Mouse (Mus musculus): ENCODE results near the gene Myo1h.

Gene Myo1h

DNA sequence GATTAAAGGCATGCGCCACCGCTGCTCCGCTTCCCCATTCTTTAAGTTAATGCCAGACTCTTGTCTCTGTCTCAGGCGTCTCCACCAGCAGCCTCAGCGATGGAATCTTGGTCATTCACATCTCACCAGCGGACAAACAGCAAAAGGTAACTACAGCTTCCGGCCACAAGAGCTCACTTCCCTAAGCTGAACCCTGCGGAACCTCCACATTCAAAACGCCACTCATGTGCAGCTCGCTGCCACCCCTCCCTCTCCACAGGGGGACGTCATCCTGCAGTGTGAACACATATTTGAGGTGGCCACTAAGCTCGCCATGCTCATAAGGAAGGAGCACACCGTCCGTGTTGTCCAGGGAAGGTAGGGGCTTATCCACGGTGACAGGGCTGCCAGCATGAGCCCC lies 72.0 kb downstream of the Myo1h start:
- no peak for DNase-seq (ENCODE audit: low read depth)

DNA sequence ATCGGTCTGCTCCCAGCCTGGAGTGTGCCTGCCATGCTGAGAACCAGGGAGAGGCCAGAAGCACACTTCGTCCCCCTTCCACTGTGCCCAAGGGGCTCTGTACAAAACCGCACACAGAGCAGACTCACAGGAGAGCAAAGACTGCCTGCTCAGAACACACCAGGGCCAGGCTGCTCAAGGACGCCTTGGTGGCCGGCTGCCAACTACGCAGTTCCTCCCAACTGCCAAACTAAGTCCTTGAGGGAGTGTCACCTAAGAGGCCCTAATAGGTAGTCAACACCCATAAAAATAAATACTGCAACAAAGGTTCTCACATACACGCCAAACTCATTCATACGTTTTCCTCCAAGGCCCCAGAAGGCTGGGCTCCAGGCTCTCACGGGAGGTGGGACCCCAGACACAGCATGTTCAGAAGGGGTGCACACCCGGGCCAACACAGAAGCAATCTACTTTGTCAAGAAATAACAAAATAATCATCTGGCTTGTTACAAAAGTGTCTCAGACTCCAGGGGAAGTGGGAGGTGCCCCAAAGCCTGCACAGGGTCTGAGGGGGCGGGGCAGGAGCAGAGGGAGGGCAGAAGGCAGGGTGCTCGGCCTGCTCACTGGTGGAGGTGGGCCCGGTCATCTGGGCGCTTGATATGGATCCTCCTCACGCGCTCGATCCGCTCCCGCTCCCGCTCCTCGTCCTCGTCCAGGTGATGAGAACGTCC lies 76.2 kb downstream of the Myo1h start:
- no peak for DNase-seq (ENCODE audit: low read depth)

DNA sequence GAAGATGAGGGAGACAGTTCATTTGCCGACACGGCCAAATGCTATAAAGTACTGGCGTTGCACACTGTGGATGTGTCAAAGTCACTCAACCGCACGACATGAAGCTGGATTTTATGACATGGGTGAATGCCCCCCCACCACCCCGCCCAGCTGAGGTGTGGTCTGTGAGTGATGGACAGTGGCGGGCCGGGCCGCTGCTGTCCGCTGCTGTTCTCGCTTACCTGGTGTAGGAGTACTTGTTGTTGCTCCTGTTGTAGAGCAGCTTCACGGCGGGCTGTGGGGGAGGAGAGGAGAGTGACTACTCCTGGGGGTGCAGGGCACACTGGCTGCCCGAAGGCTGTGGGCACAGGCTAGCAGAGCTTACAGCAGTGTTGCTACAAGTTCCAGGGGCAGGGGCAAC lies 79.2 kb downstream of the Myo1h start:
- no peak for DNase-seq (ENCODE audit: low read depth)

DNA sequence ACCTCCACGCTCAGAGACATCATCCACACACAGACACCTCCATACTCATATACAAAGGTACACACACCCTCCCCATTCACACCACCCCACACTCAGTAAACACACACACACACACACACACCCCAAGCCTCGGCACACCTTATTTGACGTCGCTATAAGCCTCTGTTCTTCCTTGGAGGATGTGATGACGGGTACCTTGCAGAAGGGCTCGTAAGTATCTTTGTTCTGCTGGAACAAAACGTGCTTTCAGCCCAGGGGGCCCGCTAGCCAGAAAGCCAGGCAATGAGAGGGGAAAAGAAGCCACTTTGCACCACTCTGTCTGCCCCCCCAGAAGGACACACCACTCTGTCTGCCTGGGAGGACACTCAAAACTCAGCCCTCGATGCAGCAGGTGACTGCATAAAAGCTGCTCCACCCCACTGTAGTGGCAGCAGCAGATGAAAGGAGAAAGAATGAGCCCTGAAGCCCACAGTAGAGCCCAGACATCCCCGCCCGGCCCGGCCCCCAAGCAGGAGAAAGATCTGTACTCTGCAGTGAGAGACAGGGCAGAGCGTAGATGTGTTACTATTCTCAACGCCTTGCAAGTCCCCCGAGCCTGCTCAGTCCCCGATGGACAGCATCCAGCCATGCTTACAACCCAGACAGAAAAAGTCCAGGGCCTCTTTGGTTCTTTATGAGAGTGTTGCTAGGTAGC lies 80.0 kb downstream of the Myo1h start:
- no peak for DNase-seq (ENCODE audit: low read depth)

DNA sequence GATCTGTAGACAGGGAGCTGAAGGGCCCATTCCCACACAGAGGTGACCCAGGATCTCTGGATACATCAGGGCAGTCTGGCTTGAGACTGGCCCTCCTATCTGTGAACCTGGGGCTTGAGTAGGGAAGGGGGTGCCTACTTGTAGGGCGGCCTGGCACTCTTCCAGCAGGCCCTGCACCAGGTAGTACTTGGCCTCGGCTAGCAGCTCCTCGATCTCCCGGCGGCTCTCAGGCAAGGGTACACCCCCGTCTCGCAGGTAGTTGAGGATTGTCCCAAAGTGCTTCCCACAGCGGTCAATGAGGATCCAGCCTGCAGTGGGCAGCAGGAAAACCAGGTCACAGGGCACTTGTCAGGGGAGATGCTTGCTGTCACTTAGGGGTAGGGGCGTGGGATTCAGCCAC lies 81.0 kb downstream of the Myo1h start:
- no peak for DNase-seq (ENCODE audit: low read depth)

DNA sequence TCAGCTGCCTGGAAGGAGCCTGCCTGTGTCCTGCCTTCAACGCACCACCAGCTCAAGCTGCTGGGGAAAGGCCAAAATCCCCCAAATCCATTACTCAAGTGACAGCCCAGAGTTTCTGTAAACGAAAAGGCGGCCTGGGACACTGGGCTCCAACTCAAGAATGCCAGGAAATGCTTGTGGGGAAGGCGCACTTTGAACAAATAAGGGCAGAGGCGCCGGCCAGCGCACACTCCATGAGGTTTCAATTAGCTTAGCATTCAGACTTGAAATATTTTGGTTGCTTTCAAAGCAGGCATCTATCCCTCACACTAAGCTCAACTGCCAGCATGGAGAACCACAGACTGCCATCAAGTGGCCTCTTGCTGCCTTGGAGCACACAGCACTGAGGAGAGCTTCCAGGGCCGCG lies 81.4 kb downstream of the Myo1h start:
- DNase-seq (ENCODE audit: low read depth), result no peak

DNA sequence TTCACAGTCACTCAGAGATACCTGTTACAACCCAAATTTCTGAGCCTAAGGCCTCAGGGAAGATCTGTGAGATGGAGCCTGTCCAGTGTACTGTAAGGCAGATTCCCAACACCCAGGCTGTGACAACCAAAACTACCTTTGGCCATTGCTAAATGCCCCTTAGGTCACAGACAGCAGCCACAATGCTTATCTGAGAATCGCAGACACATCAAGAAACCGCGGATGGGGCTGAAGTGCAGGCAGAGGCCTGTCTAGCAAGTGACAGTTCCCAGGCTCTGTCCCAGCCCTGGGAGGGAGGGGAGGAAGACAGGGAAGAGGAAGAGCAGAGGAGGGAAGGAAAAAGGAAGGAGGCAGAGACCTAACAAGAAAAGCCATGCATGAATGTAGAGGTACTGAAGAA lies 82.4 kb downstream of the Myo1h start:
- DNase-seq (ENCODE audit: low read depth), result no peak

DNA sequence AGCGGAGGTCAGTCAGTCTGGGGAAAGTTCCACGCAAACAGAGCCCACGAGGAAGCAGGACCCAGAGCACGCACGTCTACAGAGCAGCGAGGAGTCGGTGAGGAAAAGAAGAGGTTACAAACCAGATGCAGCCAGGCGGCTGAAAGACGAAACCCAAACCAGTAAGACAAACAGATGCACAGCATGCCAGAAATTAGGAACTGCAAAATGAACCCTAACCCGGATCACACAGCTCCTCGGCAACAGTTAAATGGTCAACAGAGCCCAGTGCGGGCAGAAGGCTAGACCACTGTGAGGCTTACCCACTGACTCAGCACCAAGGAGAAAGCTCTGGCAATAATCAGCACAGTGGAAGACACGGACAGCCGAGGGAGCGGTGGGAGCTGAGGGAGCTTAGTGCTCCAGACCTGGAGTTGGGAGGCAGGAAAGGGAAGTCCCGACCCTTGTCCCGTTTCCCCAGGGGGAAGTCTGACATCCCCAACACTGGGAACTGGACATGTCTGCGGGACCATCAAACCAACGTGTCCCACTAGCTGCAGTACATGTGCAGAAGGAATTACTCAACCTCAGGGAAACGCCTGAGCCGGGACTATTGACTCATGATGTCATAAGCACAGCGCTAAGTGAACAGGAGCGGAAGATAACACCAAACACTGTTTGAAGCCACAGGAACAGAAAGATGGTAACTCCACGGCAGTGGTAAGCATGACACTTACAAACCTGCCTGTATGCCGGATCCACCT lies 82.9 kb downstream of the Myo1h start:
- no peak for DNase-seq (ENCODE audit: low read depth)

DNA sequence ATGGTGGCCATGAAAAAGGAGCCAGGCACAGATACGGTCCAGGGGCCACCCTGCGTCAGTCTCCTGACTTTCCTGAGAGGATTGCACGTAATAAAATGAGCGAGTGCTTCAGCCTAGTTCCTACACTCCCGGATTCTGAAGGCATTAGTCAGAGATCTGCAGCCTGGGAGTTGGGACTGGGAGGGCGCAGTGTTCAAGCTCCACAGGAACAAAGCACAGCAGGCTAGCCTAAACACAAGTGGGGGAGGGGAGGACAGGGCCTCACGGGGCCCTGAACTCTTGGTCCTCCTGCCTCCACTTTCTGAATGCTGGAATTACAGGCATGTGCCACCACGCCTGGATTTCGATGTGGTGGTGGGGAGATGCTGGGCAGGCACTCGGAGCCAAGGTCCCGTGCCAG lies 83.6 kb downstream of the Myo1h start:
- DNase-seq (ENCODE audit: low read depth), result no peak

DNA sequence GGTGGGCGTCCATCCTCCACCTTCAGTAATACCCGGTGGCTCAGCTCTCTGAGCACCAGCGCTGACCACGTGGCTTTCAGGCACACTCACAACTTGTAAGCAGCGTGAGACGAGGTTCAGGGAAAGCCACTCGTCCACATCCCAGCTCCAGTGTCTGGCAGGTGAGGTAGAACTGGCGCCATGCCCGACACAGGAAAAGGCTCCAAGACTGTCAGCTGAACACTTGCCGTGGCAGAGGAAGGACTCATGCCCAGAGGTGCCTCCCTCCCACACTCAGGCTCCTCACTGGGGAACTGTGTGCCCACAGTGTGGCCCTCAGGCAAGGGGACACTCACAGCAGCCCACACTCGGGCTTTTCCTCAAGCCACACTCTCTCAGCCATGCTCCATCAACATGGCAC lies 84.2 kb downstream of the Myo1h start:
- no peak for DNase-seq (ENCODE audit: low read depth)

DNA sequence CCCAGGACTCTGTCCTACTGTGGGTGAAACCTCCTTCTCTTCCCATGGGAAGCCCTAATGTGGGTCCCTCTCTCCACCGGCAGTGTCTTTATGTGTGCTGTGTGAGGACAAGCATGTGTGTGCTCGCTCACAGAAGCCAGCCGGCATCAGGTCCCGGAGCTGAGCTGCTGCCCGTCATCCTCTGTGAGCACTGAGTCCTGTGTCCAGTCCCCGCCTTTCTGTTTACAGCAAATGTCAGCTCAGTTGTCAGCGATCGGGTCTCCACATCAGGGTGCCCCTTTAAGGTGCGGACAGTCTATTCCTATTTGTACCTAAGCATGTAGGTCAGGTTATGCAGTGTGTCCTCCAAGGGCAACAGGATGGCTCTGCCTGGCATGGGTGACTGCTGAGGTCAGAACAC lies 84.6 kb downstream of the Myo1h start:
- no peak for DNase-seq (ENCODE audit: low read depth)

DNA sequence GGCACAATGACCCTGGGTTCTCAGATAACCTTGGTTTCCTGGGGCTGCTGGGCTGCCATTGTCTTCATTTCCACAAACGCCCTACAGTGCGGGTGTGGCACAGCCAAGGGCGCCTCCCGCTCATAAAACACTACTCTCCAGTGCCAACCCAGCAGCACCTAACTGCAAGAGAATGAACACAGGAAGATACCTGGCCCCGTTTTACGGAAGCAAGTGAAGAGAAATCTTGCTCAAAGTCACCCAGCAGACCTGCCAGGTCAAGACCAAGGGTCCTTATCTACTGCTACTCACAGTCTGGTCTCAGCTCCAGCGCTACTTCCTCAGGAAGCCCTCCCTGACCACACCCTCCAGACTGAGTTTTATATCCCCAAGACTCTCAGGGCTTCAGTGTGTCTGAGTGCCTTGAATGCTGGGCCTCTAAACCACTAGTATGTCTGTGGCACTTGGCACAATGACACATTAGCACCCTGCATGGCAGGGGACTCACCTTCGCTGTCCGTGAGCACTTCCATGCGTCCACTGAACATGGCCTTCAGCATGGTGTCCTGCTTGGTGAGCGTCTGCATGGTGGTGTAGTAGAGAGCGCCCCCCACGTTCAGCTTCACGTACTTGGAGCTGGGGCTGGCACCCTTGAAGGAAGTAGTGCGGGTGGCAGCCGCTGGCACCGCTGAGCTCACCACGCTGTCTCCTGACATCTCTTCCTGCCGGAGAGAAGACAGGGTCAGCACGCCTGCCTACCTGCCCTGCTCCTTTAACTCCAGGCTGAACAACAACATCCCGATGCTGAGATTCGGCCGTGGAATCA lies 85.6 kb downstream of the Myo1h start:
- no peak for DNase-seq (ENCODE audit: low read depth)

DNA sequence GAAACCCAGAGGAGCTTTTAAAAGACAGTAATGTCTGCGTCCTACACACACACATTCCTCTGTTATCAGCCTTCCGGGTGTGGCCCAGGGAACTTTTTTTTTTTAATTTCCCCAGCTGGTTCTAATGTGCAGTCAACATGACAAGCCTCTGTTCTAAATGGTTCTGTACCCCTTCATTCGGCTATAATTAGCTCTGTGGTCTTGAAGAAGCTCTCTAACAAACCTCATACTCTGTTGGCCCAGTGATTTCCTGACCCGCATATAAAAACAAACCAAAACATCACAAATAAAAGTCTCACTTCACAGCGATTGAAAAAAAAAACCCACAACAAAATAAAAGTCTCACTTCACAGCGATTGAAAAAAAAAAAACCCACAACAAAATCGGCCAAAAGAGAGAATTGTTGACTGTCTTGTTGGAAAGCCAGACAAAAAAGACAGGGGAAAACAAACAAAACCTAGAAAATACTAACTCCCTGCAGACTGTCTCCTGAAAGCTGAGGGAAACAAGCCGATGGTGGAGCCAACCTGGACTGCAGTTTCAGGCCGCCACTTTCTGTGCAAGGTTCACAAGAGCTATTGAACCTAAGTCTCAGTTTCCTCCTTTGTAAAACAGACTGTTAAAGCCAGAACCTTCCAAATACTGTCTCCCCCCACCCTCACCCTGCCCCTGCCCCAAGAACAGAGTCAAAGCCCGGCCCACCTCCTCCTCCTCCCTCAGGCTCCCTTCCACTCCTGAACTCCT lies 89.4 kb downstream of the Myo1h start:
- DNase-seq (ENCODE audit: low read depth), result no peak

DNA sequence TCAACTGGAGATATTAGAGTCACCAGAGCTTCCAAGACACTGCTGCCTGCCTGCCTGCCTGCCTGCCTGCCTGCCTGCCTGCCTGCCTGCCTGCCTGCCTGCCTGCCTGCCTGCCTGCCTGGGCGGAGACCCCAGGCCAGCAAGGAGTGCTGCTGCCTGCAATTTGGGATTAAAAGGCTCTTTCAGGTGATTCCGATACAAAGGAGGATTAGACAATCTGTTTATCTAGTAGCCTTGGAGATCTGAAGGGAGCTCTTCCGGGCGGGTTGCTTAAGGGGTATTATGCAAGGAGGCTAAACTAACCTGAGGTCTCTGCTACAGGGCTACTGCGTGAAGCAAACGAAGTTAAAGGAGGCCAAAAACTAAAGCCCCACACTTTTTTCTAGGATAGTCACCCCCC lies 90.0 kb downstream of the Myo1h start:
- DNase-seq (ENCODE audit: low read depth), result no peak

DNA sequence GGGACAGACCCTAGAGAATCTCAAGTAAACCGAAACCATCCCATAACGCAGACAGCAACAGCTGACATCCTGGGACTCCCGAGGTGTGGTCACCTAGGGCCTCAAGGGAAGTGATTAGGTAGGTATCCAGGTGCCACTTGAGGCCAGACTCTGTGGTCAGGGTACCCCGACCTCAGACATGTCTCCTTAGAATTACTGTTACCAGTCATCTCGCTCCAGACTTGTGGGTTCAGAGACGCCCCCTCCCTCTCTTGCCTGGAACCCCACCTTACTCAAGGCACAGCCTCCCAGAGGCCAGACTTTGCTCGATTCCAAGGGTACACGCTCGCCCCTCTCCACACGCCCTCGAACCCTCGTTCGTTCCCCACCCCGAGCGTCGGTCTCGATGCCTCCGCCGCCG lies 90.8 kb downstream of the Myo1h start:
- no peak for DNase-seq (ENCODE audit: low read depth)

DNA sequence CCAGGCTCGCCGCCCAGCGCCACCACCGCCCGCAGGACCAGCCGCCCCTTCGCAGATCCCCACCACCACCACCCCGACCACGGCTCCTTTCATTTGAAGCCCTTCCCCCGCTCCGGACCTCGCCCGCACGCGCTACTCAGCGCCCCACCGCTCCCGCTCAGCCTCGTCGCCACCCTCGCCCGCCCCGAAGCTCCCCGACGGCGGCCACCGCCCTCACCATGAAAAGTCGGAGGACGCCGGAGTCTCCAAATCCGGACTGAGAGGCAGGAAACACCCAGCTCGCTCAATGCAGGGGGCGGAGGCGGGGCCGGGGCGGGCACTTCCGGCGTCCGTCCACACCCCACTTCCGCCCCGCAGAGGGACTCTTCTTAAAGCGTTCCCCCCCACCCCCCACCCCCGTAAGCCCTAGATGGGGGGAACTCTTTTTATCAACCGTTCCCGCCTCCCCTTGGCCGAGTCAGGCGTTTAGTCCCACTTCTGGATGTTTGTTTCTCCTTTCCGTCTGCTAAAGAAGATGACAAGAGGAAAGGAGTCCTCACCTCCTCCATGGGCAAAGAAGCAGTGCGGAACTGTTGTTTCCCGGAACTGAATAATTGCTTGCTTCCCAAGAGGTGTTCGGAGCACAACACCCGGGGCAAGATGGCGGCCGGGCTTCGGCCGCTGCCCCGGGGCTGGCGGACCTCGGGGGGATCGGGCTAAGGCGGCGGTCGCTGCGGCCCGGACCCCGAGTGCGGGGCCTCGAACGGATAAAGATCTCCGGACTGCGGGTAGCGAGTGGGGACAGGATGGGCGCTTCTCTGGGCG lies 91.4 kb downstream of the Myo1h start, which contains the start of the genes Kctd10 and Ube3b:
Kctd10 (minus strand) TSS at position 300 of the 804 bp plus-strand sequence.
Ube3b (plus strand) TSS at position 399 of the 804 bp plus-strand sequence.
- DNase-seq (ENCODE audit: low read depth), result peak; percentile 83

DNA sequence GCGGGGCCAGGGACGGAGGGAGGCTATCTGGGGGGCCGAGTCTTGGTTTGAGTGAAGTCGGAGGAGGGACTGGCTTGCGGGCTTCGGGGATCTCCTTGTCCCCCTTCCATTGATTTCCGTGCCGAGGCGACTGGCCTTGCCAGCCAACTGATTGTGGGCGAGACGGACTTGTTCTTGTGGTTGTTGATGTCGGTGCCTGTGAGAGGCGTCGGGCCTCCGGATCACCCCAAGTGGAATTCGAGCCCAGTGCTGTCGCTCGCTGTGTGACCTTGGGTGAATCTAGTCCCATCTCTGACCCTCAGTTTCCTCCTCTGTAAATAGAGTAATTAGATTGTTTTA lies 92.0 kb downstream of the Myo1h start:
- DNase-seq (ENCODE audit: low read depth), result no peak

DNA sequence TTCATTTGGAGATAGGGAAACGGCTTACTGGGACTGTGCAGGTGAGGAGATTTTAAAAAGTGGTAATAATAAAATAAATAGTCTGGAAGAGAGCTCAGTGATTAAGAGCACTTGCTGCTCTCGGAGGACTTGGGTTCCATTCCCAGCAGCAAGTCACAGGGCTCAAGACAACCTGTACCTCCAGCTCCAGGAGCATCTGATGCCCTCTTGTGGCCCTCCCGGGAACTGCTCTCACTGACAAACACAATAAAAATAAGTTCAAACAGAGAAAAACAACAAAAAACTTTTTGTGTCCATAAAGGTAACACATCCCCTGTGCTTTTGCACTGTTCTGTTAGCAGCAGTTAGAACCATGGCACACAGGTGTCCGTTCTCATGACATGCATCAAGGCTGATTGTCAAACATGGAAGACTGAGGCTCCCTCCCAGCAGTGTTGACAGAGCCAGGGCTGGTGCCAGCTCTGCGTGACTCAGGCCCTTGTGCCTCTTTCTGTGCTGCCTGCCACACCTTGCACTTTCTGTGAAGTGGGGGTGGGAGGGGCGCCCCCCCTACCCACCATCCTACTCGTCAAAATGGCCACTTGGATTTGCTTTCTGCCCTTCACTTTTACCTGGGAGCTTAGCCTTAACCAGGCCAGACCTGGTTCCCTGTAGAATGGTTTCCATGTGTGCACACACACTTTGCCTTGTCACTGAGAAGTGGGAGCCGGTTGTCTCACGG lies 94.4 kb downstream of the Myo1h start:
- DNase-seq (ENCODE audit: low read depth), result no peak

DNA sequence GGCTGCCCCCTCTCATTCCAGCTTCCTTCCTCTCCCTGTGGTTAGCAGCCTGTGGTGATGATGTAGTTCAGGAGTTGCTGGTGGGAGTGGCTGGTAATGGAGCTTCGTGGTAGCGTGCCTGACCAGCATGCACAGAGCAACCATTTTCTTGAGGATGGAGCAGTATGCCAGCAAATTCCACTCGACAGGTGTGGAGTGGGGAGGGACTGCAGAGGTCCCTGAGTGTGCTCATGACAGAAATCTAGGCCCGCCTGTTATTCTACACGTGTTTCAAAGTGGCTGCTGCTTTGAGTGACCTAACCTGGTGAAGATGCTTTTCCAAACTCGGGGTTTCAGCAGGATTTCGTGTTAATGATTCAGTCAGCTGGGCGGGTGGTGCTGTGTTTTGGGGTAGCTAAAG lies 95.5 kb downstream of the Myo1h start:
- no peak for DNase-seq (ENCODE audit: low read depth)

DNA sequence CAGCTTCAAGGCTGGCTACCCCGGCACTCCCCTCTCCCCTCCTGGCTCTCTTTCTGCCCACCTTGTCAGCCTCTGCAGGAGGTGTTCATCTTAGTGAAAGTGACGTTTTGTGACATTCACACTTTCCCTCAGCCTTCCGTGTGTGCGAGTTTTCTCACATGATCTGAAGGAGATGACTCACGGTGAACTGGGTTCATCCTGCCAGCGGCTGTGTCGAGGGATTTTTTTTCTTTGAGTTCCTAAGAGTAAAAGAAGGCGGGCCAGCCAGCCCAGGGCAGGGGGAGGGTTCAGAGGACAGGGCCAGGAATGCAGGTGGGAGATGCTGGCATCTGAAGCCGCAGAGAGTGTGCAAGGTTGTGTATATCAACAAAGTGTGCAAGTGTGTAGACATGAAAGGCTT lies 104.2 kb downstream of the Myo1h start:
- no peak for DNase-seq (ENCODE audit: low read depth)

Measured in c-Kit-positive CD71-positive TER-119-negative erythroid progenitor cells, embryonic 14.5 days (primary cell).